Mouse (Mus musculus): ENCODE results near the gene Oma1.

GRCm38 (mm10) chr4:103410217-103410799 is 96.7 kb downstream of the Oma1 start:
- no peak for TF ChIP-seq CTCF (IDR thresholded peaks at IDR 0.05 in 2 of 3, conservative IDR thresholded peaks at IDR 0.05 in 1 of 3; ENCODE audit: control insufficient read depth in 1 of 3, insufficient read depth in 1 of 3, low read depth in 2 of 3, low read length in 3 of 3, poor library complexity in 1 of 3, severe bottlenecking in 1 of 3)
- TF ChIP-seq KAT2A (conservative IDR thresholded peaks at IDR 0.05; ENCODE audit: low read depth, low read length) = no peak
- no peak for TF ChIP-seq NELFE (IDR thresholded peaks at IDR 0.05; ENCODE audit: low read depth, low read length)

Measured in MEL (cell line).